Mouse (Mus musculus): ENCODE measurements at regions not wholly inside any gene's neighbourhood (a gene's known extent, or its start where the extent isn't known, plus 50 kb on each side); places are given as distances from the start of the nearest gene placed in this dataset.

- no peak overlapping the region for H3K27ac ChIP-seq
- no peak overlapping the region for H3K9ac ChIP-seq
- no peak overlapping the region for H3K4me3 ChIP-seq
- no peaks in the 10 kb centered on the region for H3K27me3 ChIP-seq (replicated peaks)
- H3K9me3 ChIP-seq: no peaks in the 10 kb centered on the region
- no peaks in the 10 kb centered on the region for H3K36me3 ChIP-seq
- 88% methylated on average over 3 of the region's 3 CpGs for WGBS
- no peaks in the 10 kb centered on the region for H3K4me1 ChIP-seq
- H3K4me2 ChIP-seq (replicated peaks): no peak overlapping the region
- no peak for ATAC-seq (ENCODE audit: low FRiP score, low read depth)
Measured at GRCm38 (mm10) chr16:68428541-68428940, 807.8 kb upstream of the Cadm2 start.

DNA sequence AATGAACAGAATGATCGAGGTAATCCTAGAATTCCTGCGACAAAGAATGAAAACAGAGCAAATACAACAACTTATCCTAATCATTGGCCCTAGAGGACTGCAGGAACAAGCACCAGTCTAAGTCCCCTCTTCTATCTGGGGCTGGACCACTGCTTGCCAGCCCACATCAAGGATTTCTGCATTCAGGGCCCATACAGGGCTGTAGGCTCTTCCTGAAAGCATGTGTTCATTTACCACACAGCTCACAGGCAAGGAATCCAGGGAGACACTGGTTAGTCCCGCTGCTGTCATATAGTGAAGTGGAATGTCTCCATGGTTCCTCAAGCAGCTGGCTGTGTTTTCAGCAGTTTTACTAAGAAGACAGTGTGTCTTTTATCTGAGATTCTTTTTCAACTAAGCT is 806.8 kb upstream of the Cadm2 start:
- Histone ChIP-seq H3K9ac (no peak overlapping the region), H3K27ac (no peak overlapping the region), H3K27me3 (replicated peaks) (no peaks in the 10 kb centered on the region), H3K4me1 (no peaks in the 10 kb centered on the region), H3K9me3 (no peaks in the 10 kb centered on the region), H3K4me3 (no peak overlapping the region), H3K4me2 (replicated peaks) (no peak overlapping the region), H3K36me3 (no peaks in the 10 kb centered on the region)
- 86% methylated on average over 3 of the region's 3 CpGs for WGBS
- ATAC-seq (ENCODE audit: low FRiP score, low read depth): no peak

DNA sequence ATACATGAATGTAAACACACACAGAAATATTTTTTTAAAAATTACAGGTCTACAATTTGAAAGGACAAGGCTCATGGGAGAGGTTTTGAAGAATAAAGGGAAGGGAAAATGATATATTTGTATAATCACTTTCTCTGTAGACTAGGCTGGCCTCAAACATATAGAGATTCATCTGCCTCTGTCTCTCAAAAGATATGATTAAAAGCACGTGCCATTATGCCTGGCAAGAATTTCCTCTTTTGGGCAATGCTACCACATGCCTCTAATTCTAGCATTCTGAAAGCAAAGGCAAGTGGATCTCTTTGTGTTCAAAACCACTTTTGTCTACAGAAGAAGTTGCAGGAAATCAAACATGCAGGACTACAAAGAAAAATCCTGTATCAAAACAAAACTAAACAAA is 804.6 kb upstream of the Cadm2 start:
- H3K27me3 ChIP-seq (replicated peaks): no peaks in the 10 kb centered on the region
- no peaks in the 10 kb centered on the region for H3K9me3 ChIP-seq
- no peaks in the 10 kb centered on the region for H3K36me3 ChIP-seq
- H3K9ac ChIP-seq: no peak overlapping the region
- no peak overlapping the region for H3K4me3 ChIP-seq
- H3K4me2 ChIP-seq (replicated peaks): no peak overlapping the region
- 88% methylated on average over 1 of the region's 1 CpGs for WGBS
- ATAC-seq (ENCODE audit: low FRiP score, low read depth): no peak
- H3K27ac ChIP-seq: no peak overlapping the region
- H3K4me1 ChIP-seq: no peaks in the 10 kb centered on the region

DNA sequence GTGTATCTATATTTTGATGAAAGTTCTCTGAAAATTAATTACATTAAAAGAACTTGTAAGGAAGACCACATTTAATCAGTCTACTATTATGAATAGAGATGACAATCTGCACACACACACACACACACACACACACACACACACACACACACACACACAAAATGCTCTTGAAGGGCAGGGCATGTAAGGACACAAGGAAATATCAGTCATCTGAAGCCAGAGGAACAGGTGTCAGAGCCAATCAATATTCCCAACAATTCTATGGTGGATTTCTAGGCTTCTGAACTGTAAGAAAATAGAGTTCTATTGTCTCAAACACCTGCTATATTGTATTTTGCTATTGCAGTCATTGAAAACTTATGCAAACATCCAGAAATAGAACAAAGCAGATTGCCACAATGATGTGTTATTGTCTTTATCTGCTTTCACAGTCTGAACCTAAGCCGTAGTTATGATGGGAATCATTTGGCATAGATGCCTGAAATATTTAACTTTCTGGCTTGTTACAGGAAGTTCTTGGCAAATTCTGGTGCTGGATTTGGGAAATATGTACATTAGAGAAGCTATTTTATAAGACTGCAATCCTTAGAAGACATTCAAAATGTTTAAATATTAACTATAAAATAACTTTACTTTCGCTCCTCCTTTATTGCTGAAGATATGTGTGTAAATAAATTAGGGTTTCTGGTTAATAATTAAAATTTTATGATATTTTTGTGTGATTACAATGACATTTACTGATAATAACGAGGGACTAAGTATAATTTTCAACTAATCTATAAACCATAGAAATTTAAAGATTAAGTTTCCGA is 781.4 kb upstream of the Cadm2 start:
- WGBS: 86% methylated on average over 4 of the region's 4 CpGs
- Histone ChIP-seq H3K9me3 (no peaks in the 10 kb centered on the region), H3K9ac (no peak overlapping the region), H3K4me1 (no peaks in the 10 kb centered on the region), H3K27me3 (replicated peaks) (no peaks in the 10 kb centered on the region), H3K36me3 (no peaks in the 10 kb centered on the region), H3K27ac (no peak overlapping the region), H3K4me3 (no peak overlapping the region), H3K4me2 (replicated peaks) (no peak overlapping the region)
- ATAC-seq (ENCODE audit: low FRiP score, low read depth): no peak

GRCm38 (mm10) chr16:68400591-68400990 is 779.9 kb upstream of the Cadm2 start:
- Histone ChIP-seq H3K4me2 (replicated peaks) (no peak overlapping the region), H3K4me3 (no peak overlapping the region), H3K9me3 (no peaks in the 10 kb centered on the region), H3K36me3 (no peaks in the 10 kb centered on the region), H3K9ac (no peak overlapping the region), H3K4me1 (no peaks in the 10 kb centered on the region), H3K27ac (no peak overlapping the region), H3K27me3 (replicated peaks) (no peaks in the 10 kb centered on the region)
- no peak for ATAC-seq (ENCODE audit: low FRiP score, low read depth)

- no peak overlapping the region for H3K4me2 ChIP-seq (replicated peaks)
- ATAC-seq (ENCODE audit: low FRiP score, low read depth): peak; percentile 75
- no peaks in the 10 kb centered on the region for H3K4me1 ChIP-seq
- H3K36me3 ChIP-seq: no peaks in the 10 kb centered on the region
- no peak overlapping the region for H3K4me3 ChIP-seq
- no peak overlapping the region for H3K9ac ChIP-seq
- no peaks in the 10 kb centered on the region for H3K9me3 ChIP-seq
- no peak overlapping the region for H3K27ac ChIP-seq
- H3K27me3 ChIP-seq (replicated peaks): no peaks in the 10 kb centered on the region
Measured at GRCm38 (mm10) chr16:68351088-68351487, 730.4 kb upstream of the Cadm2 start.

DNA sequence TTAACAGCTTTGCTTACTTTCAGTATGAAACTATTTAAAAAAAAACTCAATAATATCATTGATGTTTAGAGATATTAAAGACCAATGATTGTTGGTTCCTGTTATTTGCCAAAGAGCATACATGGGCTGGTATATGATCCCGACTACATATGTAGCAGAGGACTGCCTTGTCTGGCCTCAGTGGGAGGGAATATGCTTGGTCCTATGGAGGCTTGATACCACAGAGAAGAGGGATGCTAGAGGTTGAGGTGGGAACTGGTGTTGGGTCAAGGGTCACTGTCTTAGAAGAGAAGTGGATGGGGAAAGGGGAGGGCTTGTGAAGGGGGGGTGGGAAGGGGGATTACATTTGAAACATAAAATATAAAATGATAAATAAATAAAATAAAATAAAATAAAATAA is 718.3 kb upstream of the Cadm2 start:
- Histone ChIP-seq H3K9ac (no peak overlapping the region), H3K4me3 (no peak overlapping the region), H3K9me3 (no peaks in the 10 kb centered on the region), H3K36me3 (no peaks in the 10 kb centered on the region), H3K4me1 (no peaks in the 10 kb centered on the region), H3K27ac (no peak overlapping the region), H3K27me3 (replicated peaks) (no peaks in the 10 kb centered on the region), H3K4me2 (replicated peaks) (no peak overlapping the region)
- ATAC-seq (ENCODE audit: low FRiP score, low read depth): no peak
- 93% methylated on average over 1 of the region's 1 CpGs for WGBS
